Mouse (Mus musculus) megakaryocyte, embryonic 14.5 days (primary cell): Measurements from ENCODE around the gene Car8.

Experiments used
- FLI1 ChIP-seq: IDR thresholded peaks from 2 replicates; pipeline ENCODE4 v1.6.1; 2012; ENCODE audit warnings: low read length, inconsistent platforms, mixed read lengths
- GATA1 ChIP-seq: IDR thresholded peaks from 3 replicates; pipeline ENCODE4 v1.6.1; 2012; ENCODE audit warnings: mixed read lengths, low read length, inconsistent platforms, borderline replicate concordance

DNA sequence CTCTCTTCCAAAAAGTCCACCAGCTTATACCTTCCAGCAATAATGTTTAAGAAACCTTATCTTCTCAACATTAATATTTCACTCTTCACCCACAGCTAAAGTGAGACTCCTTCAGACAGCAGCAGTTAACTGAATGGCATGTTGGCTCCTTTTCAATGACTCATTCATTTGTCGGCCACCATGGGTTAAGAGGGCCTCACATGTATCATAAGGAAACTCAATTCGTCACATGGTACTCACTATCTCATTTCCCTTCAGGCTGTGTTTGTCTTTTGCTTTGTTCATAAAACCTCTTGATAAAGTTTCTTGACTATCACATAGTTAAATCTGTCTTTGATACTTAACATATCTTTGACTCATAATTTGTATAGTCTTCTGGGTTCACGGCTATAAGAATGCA is 20.8 kb downstream of the Car8 start:
- no peak for TF ChIP-seq GATA1
- no peak for TF ChIP-seq FLI1
